Mouse (Mus musculus): ENCODE measurements around the gene Cbs.

- TF ChIP-seq CTCF (IDR thresholded peaks at IDR 0.05; ENCODE audit: control insufficient read depth, insufficient read depth, low read length) (no peak), POLR2A (IDR thresholded peaks at IDR 0.05; ENCODE audit: borderline replicate concordance, control insufficient read depth, low read depth, low read length) (no peak)
These were observed 5.3 kb upstream of the Cbs start for GRCm38 (mm10) chr17:31642331-31642730.

Data from bone marrow, adult 2 months (tissue).